Mouse (Mus musculus) left cerebral cortex, adult 18-20 months (tissue): ENCODE results near the gene Grsf1. TPM values are rescaled to one million over a fixed set of nuclear protein-coding genes. Genes with fewer than 3 reads are reported as not detected.

ENCODE experiments used
- DNase-seq, 2 experiments: peaks; one replicate each; pipeline ENCODE4 v3.0.0; 2021 to 2022; ENCODE audit warnings: low spot score in 2 of 2, mixed read lengths in 1 of 2
- total RNA-seq, 2 experiments: library from RNA; stranded (reverse); gene quantifications; 2 replicates each; pipeline ENCODE4 v1.2.3; 2021

Grsf1 gene
- total RNA-seq, 2 experiments from 2014 or later = 103 to 109 TPM

- no peak for DNase-seq
Measured at GRCm38 (mm10) chr5:88632463-88632862, 43.5 kb downstream of the Grsf1 start.

- DNase-seq = no peak
Measured at GRCm38 (mm10) chr5:88631545-88631944, 44.4 kb downstream of the Grsf1 start.

GRCm38 (mm10) chr5:88630883-88631282 is 45.1 kb downstream of the Grsf1 start:
- DNase-seq = no peak

- DNase-seq = no peak
Measured at GRCm38 (mm10) chr5:88629987-88630386, 46.0 kb downstream of the Grsf1 start.

- DNase-seq = no peak
Measured at GRCm38 (mm10) chr5:88629125-88629524, 46.8 kb downstream of the Grsf1 start.

- no peak for DNase-seq
Measured at GRCm38 (mm10) chr5:88627545-88627944, 48.4 kb downstream of the Grsf1 start.

GRCm38 (mm10) chr5:88616988-88617387 is 59.0 kb downstream of the Grsf1 start:
- DNase-seq = no peak

GRCm38 (mm10) chr5:88614129-88614528 is 61.8 kb downstream of the Grsf1 start:
- peak; percentile 45 to 51 for DNase-seq

Other genes with a start within 250 kb of the Grsf1 start
- gene Ambn, start 220.2 kb downstream of the Grsf1 start, total RNA-seq = not detected
- gene Enam, start 188.2 kb downstream of the Grsf1 start, total RNA-seq = not detected
- under 1 TPM; 0.51 to 0.87 TPM for gene Jchain, start 148.3 kb downstream of the Grsf1 start, total RNA-seq
- gene Utp3, start 121.7 kb downstream of the Grsf1 start, total RNA-seq = 10 to 100 TPM; 29.4 to 29.8 TPM
- gene Rufy3, start 111.1 kb downstream of the Grsf1 start, total RNA-seq = 100 to 1,000 TPM; 181 TPM
- 10 to 100 TPM; 24.4 to 26.2 TPM for gene Mob1b, start 44.7 kb upstream of the Grsf1 start, total RNA-seq
- 10 to 100 TPM; 15.1 to 18.7 TPM for gene Dck, start 88.8 kb upstream of the Grsf1 start, total RNA-seq
- 100 to 1,000 TPM in 1 of 2 experiments, 10 to 100 TPM in 1; 96.7 to 104 TPM for gene Slc4a4, start 210.6 kb upstream of the Grsf1 start, total RNA-seq